Mouse (Mus musculus) intestine, embryonic 16.5 days (tissue): ENCODE data around the gene Armt1. TPM values are rescaled to one million over a fixed set of nuclear protein-coding genes. Genes with fewer than 3 reads are reported as not detected.
A peak's percentile ranks its signal among the peaks of the same experiment; 100 is the strongest.

Source experiments
- ATAC-seq: fragments of 200-750 bp; cut with Nextera tagmentation; 2 replicates; pipeline ENCODE4 v1.8.0; 2017; ENCODE audit warnings: moderate TSS enrichment, moderate library complexity
- H3K27ac ChIP-seq: fragments of 300-500 bp; sonication (generic); 2 replicates; pipeline ENCODE4 v1.5.1; 2014; ENCODE audit warnings: mild to moderate bottlenecking, low read length
- H3K27me3 ChIP-seq: fragments of 300-500 bp; sonication (generic); replicated peaks from 2 replicates; pipeline ENCODE4 v1.6.1; 2014; ENCODE audit warnings: low read length, control low read depth, mixed read lengths; ENCODE audit not compliant: control insufficient read depth, insufficient read depth
- H3K36me3 ChIP-seq: fragments of 300-500 bp; sonication (generic); 2 replicates; pipeline ENCODE4 v1.6.1; 2014; ENCODE audit warnings: low read length, control low read depth; ENCODE audit not compliant: control insufficient read depth, insufficient read depth
- H3K4me1 ChIP-seq: fragments of 300-500 bp; sonication (generic); 2 replicates; pipeline ENCODE4 v1.6.1; 2014; ENCODE audit warnings: low read length, control low read depth, mixed read lengths; ENCODE audit not compliant: control insufficient read depth, insufficient read depth
- H3K4me2 ChIP-seq: fragments of 300-500 bp; sonication (generic); 2 replicates; pipeline ENCODE4 v1.6.1; 2014; ENCODE audit warnings: low read depth, low read length, control low read depth
- H3K4me3 ChIP-seq: fragments of 300-500 bp; sonication (generic); 2 replicates; pipeline ENCODE4 v1.5.1; 2014; ENCODE audit warnings: mild to moderate bottlenecking, low read length
- H3K9ac ChIP-seq: fragments of 300-500 bp; sonication (generic); 2 replicates; pipeline ENCODE4 v1.6.1; 2014; ENCODE audit warnings: low read depth, low read length
- H3K9me3 ChIP-seq: fragments of 300-500 bp; sonication (generic); 2 replicates; pipeline ENCODE4 v1.6.1; 2016; ENCODE audit warnings: low read length, control low read depth; ENCODE audit not compliant: control insufficient read depth
- WGBS: fragments of 180-500 bp; shearing (Covaris S2); extraction: QIAGEN DNeasy Blood & Tissue Kit; methylation state at CpG from one replicate; pipeline ENCODE4 v1.1.7; 2014; 5-methylcytosine and 5-hydroxymethylcytosine counted together
- polyA plus RNA-seq: library from polyadenylated mRNA; unstranded; fragments of >200 nt; fragmentation: Nextera tagmentation; extraction: Ambion mirVana; gene quantifications from 2 replicates; pipeline ENCODE4 v1.2.1, GENCODE M21; 2015

Armt1 gene
- polyA plus RNA-seq, 1 experiment from 2014 or later, result 16.4 TPM

DNA sequence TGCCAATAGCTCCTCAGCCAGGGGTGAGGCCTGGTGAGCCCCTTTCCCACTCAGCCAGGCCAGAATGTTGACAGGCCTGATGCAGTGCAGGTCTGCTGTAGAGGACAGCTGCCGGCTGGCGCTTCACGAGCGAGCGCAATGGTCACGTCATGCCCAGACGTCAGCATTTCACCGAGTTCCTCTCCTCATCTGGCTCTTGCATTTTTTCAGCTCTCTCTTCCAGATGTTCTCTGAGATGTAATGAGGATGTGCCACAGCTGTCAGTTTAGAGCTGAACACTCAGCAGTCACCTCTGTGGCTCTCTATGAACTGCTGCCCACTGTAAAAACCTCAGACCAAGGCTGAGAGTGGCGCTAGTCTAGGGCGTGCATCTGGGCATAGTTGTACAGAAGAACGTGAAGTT, 41.3 kb downstream of the Armt1 start:
- no peak overlapping the region for H3K4me2 ChIP-seq
- H3K4me1 ChIP-seq, result no peaks in the 10 kb centered on the region
- no peak overlapping the region for H3K4me3 ChIP-seq
- H3K9me3 ChIP-seq, result no peaks in the 10 kb centered on the region
- peak; percentile 55 for ATAC-seq
- H3K27me3 ChIP-seq, result no peaks in the 10 kb centered on the region
- H3K27ac ChIP-seq, result no peak overlapping the region
- 57% methylated on average over 11 of the region's 11 CpGs for WGBS
- H3K9ac ChIP-seq, result no peak overlapping the region
- H3K36me3 ChIP-seq, result no peaks in the 10 kb centered on the region

DNA sequence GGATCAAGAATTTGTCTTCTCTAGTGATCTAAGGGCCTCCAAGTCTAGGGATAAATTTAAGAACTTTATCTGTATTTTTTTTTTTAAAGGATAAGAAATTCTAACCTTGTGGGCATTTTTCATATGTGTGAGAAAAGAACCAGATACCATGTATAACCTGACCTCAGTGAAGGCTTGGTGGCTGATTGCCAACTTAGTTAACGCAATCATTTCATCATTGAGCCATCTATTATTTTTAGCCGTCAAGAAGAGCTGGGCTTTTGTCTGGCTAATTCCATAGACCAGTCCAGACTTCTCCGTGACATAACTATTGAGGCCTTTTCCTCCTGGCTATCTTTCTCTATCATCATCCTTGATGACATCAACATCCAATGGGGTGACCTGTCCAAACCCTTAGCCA, 43.2 kb downstream of the Armt1 start:
- WGBS, result 74% methylated on average over 3 of the region's 3 CpGs
- Histone ChIP-seq H3K27me3 (no peaks in the 10 kb centered on the region), H3K9me3 (no peaks in the 10 kb centered on the region), H3K9ac (no peak overlapping the region), H3K36me3 (no peaks in the 10 kb centered on the region), H3K27ac (no peak overlapping the region), H3K4me2 (no peak overlapping the region), H3K4me3 (no peak overlapping the region), H3K4me1 (0 out of 2 replicates have a peak, but pooled peaks cover 3% of the 10 kb centered on the region)
- no peak for ATAC-seq

GRCm38 (mm10) chr10:4476604-4477003, 44.3 kb downstream of the Armt1 start:
- H3K27me3 ChIP-seq, result no peaks in the 10 kb centered on the region
- H3K9ac ChIP-seq, result no peak overlapping the region
- no peaks in the 10 kb centered on the region for H3K36me3 ChIP-seq
- no peak overlapping the region for H3K4me3 ChIP-seq
- H3K4me1 ChIP-seq, result 0 out of 2 replicates have a peak, but pooled peaks cover 3% of the 10 kb centered on the region
- H3K9me3 ChIP-seq, result no peaks in the 10 kb centered on the region
- no peak overlapping the region for H3K4me2 ChIP-seq
- ATAC-seq, result peak; percentile 78
- no peak overlapping the region for H3K27ac ChIP-seq
- 72% methylated on average over 5 of the region's 5 CpGs for WGBS

- no peak overlapping the region for H3K4me2 ChIP-seq
- no peaks in the 10 kb centered on the region for H3K9me3 ChIP-seq
- no peaks in the 10 kb centered on the region for H3K27me3 ChIP-seq
- 66% methylated on average over 3 of the region's 3 CpGs for WGBS
- no peak for ATAC-seq
- H3K4me1 ChIP-seq, result 0 out of 2 replicates have a peak, but pooled peaks cover 6% of the 10 kb centered on the region
- H3K9ac ChIP-seq, result no peak overlapping the region
- no peak overlapping the region for H3K4me3 ChIP-seq
- no peak overlapping the region for H3K27ac ChIP-seq
- no peaks in the 10 kb centered on the region for H3K36me3 ChIP-seq
Measured at GRCm38 (mm10) chr10:4480929-4481328, 48.7 kb downstream of the Armt1 start.

DNA sequence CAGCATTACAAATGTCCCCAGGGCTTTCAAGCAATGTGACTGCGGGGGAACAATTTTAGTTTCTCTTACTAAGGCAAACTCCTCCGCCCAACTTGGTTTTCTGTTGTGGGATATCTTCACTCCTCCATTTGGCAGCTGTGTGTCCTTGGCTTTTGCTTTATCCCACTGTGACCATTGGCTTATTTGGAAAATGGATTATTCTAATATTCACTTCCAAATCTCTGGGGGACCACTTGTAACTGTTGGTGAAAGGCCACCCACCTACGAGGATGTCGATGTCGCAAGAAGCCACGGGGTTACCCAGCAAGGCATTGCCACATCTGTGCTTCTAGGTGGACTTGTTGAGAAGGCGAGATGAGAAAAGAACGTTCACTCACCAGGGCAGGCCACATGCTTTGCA, 49.4 kb downstream of the Armt1 start:
- no peak for ATAC-seq
- H3K4me1 ChIP-seq, result 0 out of 2 replicates have a peak, but pooled peaks cover 6% of the 10 kb centered on the region
- WGBS, result 84% methylated on average over 8 of the region's 8 CpGs

DNA sequence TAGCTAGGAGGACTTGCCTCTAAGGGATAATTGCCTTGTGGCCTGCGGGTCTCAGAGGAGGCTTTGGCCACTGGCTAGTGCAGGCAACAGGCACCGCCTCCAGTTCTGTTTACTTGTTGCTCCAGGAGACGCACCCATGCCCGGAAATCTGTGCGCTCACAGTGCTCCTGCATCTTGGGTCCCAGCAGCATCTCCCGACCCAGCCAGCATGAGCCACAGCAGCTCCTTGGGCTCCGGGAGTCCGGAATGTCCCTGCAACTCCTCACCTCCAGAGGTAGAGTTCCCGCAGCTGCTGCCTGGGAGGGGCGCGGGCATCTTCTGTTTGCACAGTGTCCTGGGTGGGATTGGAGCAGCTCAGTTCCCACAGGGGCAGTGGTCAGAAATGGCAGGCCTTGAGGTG, 50.1 kb downstream of the Armt1 start, which contains the start of gene Ccdc170:
Ccdc170 (plus strand) TSS at position 148 of the 400 bp plus-strand sequence.
- Histone ChIP-seq H3K4me1 (0 out of 2 replicates have a peak, but pooled peaks cover 6% of the 10 kb centered on the region), H3K4me2 (no peak within 1 kb of the TSS), H3K4me3 (no peak within 1 kb of the TSS), H3K27me3 (no peaks in the 10 kb centered on the region), H3K9ac (no peak within 1 kb of the TSS), H3K9me3 (no peaks in the 10 kb centered on the region), H3K36me3 (no peaks in the 10 kb centered on the region), H3K27ac (no peak within 1 kb of the TSS)
- ATAC-seq, result no peak
- 33% methylated on average over 11 of the region's 11 CpGs for WGBS

More for the DNA sequence above, 49.4 kb downstream of the Armt1 start:
- H3K9me3 ChIP-seq, result no peaks in the 10 kb centered on the region
- H3K4me3 ChIP-seq, result no peak overlapping the region
- H3K27me3 ChIP-seq, result no peaks in the 10 kb centered on the region
- no peaks in the 10 kb centered on the region for H3K36me3 ChIP-seq
- H3K27ac ChIP-seq, result no peak overlapping the region
- no peak overlapping the region for H3K9ac ChIP-seq
- H3K4me2 ChIP-seq, result no peak overlapping the region

DNA sequence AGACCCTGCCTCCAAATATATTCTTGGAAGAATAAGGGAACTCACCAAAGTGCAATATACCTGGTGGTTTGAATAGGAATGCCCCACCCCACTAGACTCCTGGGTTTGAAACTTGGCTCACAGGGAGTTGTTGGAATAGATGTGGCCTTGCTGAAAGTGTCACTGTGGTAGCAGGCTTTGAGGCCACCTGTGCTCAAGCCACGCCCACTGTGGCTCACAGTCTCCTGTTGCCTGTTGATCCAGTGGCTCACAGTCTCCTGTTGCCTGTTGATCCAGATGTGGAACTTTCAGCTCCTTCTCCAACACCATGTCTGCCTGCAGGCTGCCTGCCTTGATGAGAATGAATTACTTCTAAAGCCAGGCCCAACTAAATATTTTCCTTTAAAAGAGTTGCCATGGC, 51.6 kb downstream of the Armt1 start:
- H3K4me1 ChIP-seq, result 0 out of 2 replicates have a peak, but pooled peaks cover 6% of the 10 kb centered on the region
- H3K27me3 ChIP-seq, result no peaks in the 10 kb centered on the region
- H3K4me2 ChIP-seq, result no peak overlapping the region
- H3K27ac ChIP-seq, result no peak overlapping the region
- H3K36me3 ChIP-seq, result no peaks in the 10 kb centered on the region
- no peaks in the 10 kb centered on the region for H3K9me3 ChIP-seq
- 82% methylated on average over 1 of the region's 1 CpGs for WGBS
- no peak for ATAC-seq
- H3K9ac ChIP-seq, result no peak overlapping the region
- no peak overlapping the region for H3K4me3 ChIP-seq

DNA sequence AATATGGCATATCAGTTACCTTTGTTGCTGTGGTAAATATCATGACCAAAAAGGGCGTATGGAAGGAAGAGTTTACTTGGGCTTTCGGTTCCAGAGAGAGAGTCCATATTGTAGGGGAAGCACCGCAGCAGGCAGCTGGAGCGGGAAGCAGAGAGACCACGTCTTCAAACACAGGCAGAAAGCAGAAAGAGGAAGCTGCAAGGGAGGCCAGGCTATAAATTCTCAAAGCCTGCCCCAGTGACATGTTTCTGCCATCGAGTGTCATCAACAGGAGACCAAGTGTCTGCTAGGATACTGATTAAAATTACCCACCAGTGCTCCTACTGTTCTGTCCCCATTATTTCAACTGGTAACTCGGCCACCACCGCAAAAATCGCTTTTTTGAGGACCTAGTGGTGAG, 52.7 kb downstream of the Armt1 start:
- Histone ChIP-seq H3K36me3 (no peaks in the 10 kb centered on the region), H3K4me2 (no peak overlapping the region), H3K27me3 (no peaks in the 10 kb centered on the region), H3K4me1 (0 out of 2 replicates have a peak, but pooled peaks cover 3% of the 10 kb centered on the region), H3K9me3 (no peaks in the 10 kb centered on the region), H3K27ac (no peak overlapping the region), H3K9ac (no peak overlapping the region), H3K4me3 (no peak overlapping the region)
- ATAC-seq, result no peak
- 69% methylated on average over 9 of the region's 9 CpGs for WGBS

DNA sequence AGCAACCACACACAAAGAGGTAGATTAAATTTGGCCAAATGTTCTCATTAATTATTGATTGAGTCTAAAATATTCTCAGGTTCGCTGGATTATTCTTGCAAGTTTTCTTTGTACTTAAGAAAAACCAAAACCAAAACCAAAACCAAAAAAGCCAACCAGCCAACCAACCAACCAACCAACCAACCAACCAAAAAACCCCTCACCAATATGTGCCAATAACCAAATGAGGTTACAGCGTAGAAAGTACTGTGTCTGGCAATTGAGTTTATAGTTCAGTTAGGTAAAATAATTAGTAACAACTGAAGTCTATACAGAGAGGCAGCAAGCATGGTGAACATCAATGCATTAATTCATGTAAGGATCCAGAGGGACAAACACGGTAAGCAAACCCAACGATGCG, 57.6 kb downstream of the Armt1 start:
- no peak overlapping the region for H3K9ac ChIP-seq
- H3K4me1 ChIP-seq, result no peaks in the 10 kb centered on the region
- no peak overlapping the region for H3K4me2 ChIP-seq
- H3K9me3 ChIP-seq, result no peaks in the 10 kb centered on the region
- H3K27ac ChIP-seq, result no peak overlapping the region
- 81% methylated on average over 5 of the region's 5 CpGs for WGBS
- no peaks in the 10 kb centered on the region for H3K27me3 ChIP-seq
- no peak for ATAC-seq
- no peaks in the 10 kb centered on the region for H3K36me3 ChIP-seq
- no peak overlapping the region for H3K4me3 ChIP-seq

DNA sequence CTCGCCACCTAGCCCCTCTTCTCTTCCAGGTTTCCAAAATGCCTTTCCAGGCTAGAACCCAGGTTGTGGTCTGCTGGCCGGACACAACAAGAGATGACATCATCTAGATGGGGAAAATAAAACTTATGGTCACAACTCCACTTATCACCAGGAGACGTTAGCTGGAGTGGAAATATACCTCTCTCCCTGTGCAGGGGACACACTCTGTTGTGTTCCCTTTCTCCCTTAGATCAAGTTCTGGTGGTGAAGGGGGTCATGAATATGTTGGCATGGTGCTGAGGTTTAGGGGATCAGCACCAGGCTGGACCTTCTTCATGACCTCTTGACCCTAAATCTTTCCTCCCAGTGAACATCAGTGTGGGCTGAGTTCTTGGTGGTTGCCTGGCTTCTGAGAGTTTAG, 59.0 kb downstream of the Armt1 start:
- Histone ChIP-seq H3K27ac (no peak overlapping the region), H3K9ac (no peak overlapping the region), H3K27me3 (no peaks in the 10 kb centered on the region), H3K4me2 (no peak overlapping the region), H3K4me3 (no peak overlapping the region), H3K4me1 (no peaks in the 10 kb centered on the region), H3K9me3 (no peaks in the 10 kb centered on the region), H3K36me3 (no peaks in the 10 kb centered on the region)
- peak; percentile 74 for ATAC-seq
- 37% methylated on average over 2 of the region's 3 CpGs for WGBS
